Mouse (Mus musculus) heart, adult 2 months (tissue): ENCODE results near the gene Tgfb1. TPM values are rescaled to one million over a fixed set of nuclear protein-coding genes. Genes with fewer than 3 reads are reported as not detected.

ENCODE experiments used
- DNase-seq, 2 experiments: peaks; one replicate each; pipeline ENCODE4 v3.0.0; 2021
- H3K27ac ChIP-seq: fragments of 200-600 bp; 2 replicates; pipeline ENCODE4 v1.8.1; 2022
- H3K27me3 ChIP-seq: fragments of 200-500 bp; 2 replicates; pipeline ENCODE4 v1.6.1; 2012; ENCODE audit warnings: mild to moderate bottlenecking, low read length, inconsistent platforms, mixed read lengths; ENCODE audit not compliant: control insufficient read depth, insufficient read depth
- H3K36me3 ChIP-seq: fragments of 200-500 bp; 2 replicates; pipeline ENCODE4 v1.6.1; 2012; ENCODE audit warnings: low read length, inconsistent platforms; ENCODE audit not compliant: control insufficient read depth, insufficient read depth
- H3K4me1 ChIP-seq: fragments of 200-500 bp; 2 replicates; pipeline ENCODE4 v1.6.1; 2011; ENCODE audit warnings: low read length; ENCODE audit not compliant: control insufficient read depth, insufficient read depth
- H3K4me3 ChIP-seq: fragments of 200-600 bp; 2 replicates; pipeline ENCODE4 v1.8.1; 2022
- H3K79me2 ChIP-seq: fragments of 200-500 bp; replicated peaks from 2 replicates; pipeline ENCODE4 v1.6.1; 2012; ENCODE audit warnings: mild to moderate bottlenecking, inconsistent platforms, low read length, moderate library complexity, mixed read lengths; ENCODE audit not compliant: control insufficient read depth, insufficient read depth
- H3K9ac ChIP-seq: fragments of 200-500 bp; 2 replicates; pipeline ENCODE4 v1.6.1; 2012; ENCODE audit warnings: low read depth, mild to moderate bottlenecking, control low read depth, inconsistent platforms, low read length, mixed read lengths
- CTCF ChIP-seq: fragments of 200-600 bp; IDR thresholded peaks from 2 replicates; pipeline ENCODE4 v1.8.1; 2022; ENCODE audit warnings: antibody characterized with exemption, mild to moderate bottlenecking, moderate library complexity
- EP300 ChIP-seq: fragments of 200-500 bp; IDR thresholded peaks from 2 replicates; pipeline ENCODE4 v1.6.1; 2011; ENCODE audit warnings: low read depth, low read length, control low read depth; ENCODE audit not compliant: insufficient read depth
- POLR2A ChIP-seq: fragments of 200-500 bp; IDR thresholded peaks from 2 replicates; pipeline ENCODE4 v1.6.1; 2011; ENCODE audit warnings: mild to moderate bottlenecking, low read depth, low read length, control low read depth; ENCODE audit not compliant: insufficient read depth
- WGBS: fragments of 180-500 bp; shearing (Covaris S2); methylation state at CpG from one replicate; pipeline ENCODE4 v1.1.7; 2018; 5-methylcytosine and 5-hydroxymethylcytosine counted together
- intact Hi-C: fragments of 180-260 bp; cut with DNase I; formaldehyde crosslinking; loops from one replicate; pipeline ENCODE4 v1.15.1; 2025
- polyA plus RNA-seq: library from polyadenylated mRNA; depleted of rRNA; stranded (reverse); fragments of >200 nt; gene quantifications from 2 replicates; pipeline ENCODE4 v1.2.3, GENCODE M21; 2012
- total RNA-seq, 2 experiments: library from RNA; stranded (reverse); gene quantifications; 2 replicates each; pipeline ENCODE4 v1.2.3; 2021

Tgfb1 gene
- total and polyA plus RNA-seq, 3 experiments: 21.5 to 24.7 (median 22.5) TPM

DNA sequence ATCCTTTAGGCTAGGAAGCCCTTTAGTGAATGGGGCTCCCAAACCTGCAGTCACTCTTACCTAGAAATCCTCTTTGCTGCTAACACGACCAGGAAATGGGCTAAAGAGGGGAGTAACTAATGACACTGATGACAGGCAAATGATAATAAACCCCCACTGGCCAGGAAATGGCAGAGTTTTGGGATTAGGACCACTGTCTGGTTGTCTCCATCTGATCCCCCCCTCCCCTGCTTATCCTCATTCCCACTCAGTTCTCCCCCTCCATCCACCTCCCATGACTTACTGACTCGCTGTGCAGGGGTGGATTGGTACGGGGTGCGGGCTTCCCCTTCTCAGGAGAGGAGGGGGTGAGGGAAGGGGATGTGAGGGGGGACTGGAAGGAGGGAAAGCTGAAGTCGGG, 3.2 kb downstream of the Tgfb1 start:
- DNase-seq: no peak
- H3K36me3 ChIP-seq: no peaks in the 10 kb centered on the region
- no peak overlapping the region for H3K9ac ChIP-seq
- H3K4me1 ChIP-seq: no peaks in the 10 kb centered on the region; the same call in 1 of the 2 replicates
- H3K79me2 ChIP-seq: no peaks in the 10 kb centered on the region
- intact Hi-C loops: no loop called here
- peak overlapping the region; percentile 91 for H3K27ac ChIP-seq
- TF ChIP-seq EP300 (no peak), CTCF (no peak), POLR2A (no peak)
- H3K27me3 ChIP-seq: no peaks in the 10 kb centered on the region
- no peak overlapping the region for H3K4me3 ChIP-seq
- WGBS: 59% methylated on average over 5 of the region's 5 CpGs

GRCm38 (mm10) chr7:25694104-25694503, 7.3 kb downstream of the Tgfb1 start:
- Histone ChIP-seq H3K9ac (no peak overlapping the region), H3K4me1 (no peaks in the 10 kb centered on the region; the same call in 1 of the 2 replicates), H3K27me3 (no peaks in the 10 kb centered on the region), H3K79me2 (no peaks in the 10 kb centered on the region), H3K4me3 (no peak overlapping the region), H3K27ac (no peak overlapping the region), H3K36me3 (no peaks in the 10 kb centered on the region)
- intact Hi-C loops: no loop called here
- 76% methylated on average over 8 of the region's 8 CpGs for WGBS
- DNase-seq: no peak
- TF ChIP-seq CTCF (no peak), POLR2A (no peak), EP300 (no peak)

GRCm38 (mm10) chr7:25699851-25700250, 13.0 kb downstream of the Tgfb1 start:
- H3K27me3 ChIP-seq: no peaks in the 10 kb centered on the region
- no peaks in the 10 kb centered on the region for H3K79me2 ChIP-seq
- no peak for DNase-seq
- H3K9ac ChIP-seq: no peak overlapping the region
- H3K4me1 ChIP-seq: peaks cover 8% of the 10 kb centered on the region
- H3K36me3 ChIP-seq: no peaks in the 10 kb centered on the region
- 75% methylated on average over 13 of the region's 13 CpGs for WGBS
- H3K4me3 ChIP-seq: no peak overlapping the region
- intact Hi-C loops: no loop called here
- no peak overlapping the region for H3K27ac ChIP-seq
- TF ChIP-seq EP300 (no peak), POLR2A (no peak), CTCF (no peak)

- intact Hi-C loops: no loop called here
- Histone ChIP-seq H3K4me1 (peaks cover 13% of the 10 kb centered on the region), H3K36me3 (peaks cover 4% of the 10 kb centered on the region; the same call in 1 of the 2 replicates), H3K79me2 (no peaks in the 10 kb centered on the region), H3K27ac (no peak overlapping the region), H3K27me3 (no peaks in the 10 kb centered on the region), H3K9ac (no peak overlapping the region), H3K4me3 (no peak overlapping the region)
- TF ChIP-seq POLR2A: no peak
- TF ChIP-seq EP300: no peak
- TF ChIP-seq CTCF: peak; percentile 49
- 80% methylated on average over 12 of the region's 12 CpGs for WGBS
- DNase-seq: no peak
Measured at GRCm38 (mm10) chr7:25700732-25701131, 13.9 kb downstream of the Tgfb1 start.

GRCm38 (mm10) chr7:25702350-25702749, 15.5 kb downstream of the Tgfb1 start:
- no peak overlapping the region for H3K27ac ChIP-seq
- no peaks in the 10 kb centered on the region for H3K79me2 ChIP-seq
- 97% methylated on average over 2 of the region's 2 CpGs for WGBS
- TF ChIP-seq EP300 (no peak), CTCF (peak; percentile 46), POLR2A (no peak)
- peaks cover 8% of the 10 kb centered on the region for H3K36me3 ChIP-seq
- no peak overlapping the region for H3K4me3 ChIP-seq
- H3K27me3 ChIP-seq: no peaks in the 10 kb centered on the region
- no peak overlapping the region for H3K9ac ChIP-seq
- no peak for DNase-seq
- intact Hi-C loops: no loop called here
- H3K4me1 ChIP-seq: peaks cover 26% of the 10 kb centered on the region

- peaks cover 8% of the 10 kb centered on the region for H3K36me3 ChIP-seq
- H3K9ac ChIP-seq: peak overlapping the region; percentile 42; the same call in 1 of the 2 replicates
- H3K4me3 ChIP-seq: peak overlapping the region; percentile 11; the same call in 1 of the 2 replicates
- peak; percentile 43 to 61 for DNase-seq
- peak overlapping the region; percentile 27 for H3K27ac ChIP-seq
- intact Hi-C loops: no loop called here
- H3K27me3 ChIP-seq: no peaks in the 10 kb centered on the region
- 31% methylated on average over 10 of the region's 10 CpGs for WGBS
- peaks cover 35% of the 10 kb centered on the region for H3K4me1 ChIP-seq
- TF ChIP-seq EP300 (peak; percentile 48; the same call in 1 of the 2 replicates), CTCF (no peak), POLR2A (peak; percentile 60; the same call in 1 of the 2 replicates)
- H3K79me2 ChIP-seq: no peaks in the 10 kb centered on the region
Measured at GRCm38 (mm10) chr7:25703793-25704494, 17.1 kb downstream of the Tgfb1 start.
